Mouse (Mus musculus): ENCODE results near the gene Trpm4.

Gene Trpm4

DNA sequence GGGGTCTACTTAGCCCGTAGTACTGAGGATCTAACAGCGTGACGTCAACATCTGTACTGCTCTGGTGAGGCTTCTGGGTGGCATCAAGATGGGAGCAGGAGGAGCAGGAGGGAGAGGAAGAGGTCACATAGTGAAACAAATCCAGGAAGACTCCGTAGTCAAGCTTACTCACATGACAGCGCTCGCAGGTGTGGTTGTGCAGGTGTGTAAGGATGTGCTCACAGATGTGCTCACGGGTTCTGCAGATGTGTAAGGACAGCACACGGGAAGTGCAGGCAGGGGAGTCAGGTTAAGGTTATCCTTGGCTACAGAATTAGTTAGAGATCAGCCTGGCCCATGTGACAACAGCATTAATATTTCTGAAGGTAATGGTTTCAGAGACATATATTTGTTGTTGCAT is 79.8 kb downstream of the Trpm4 start:
- no peak for DNase-seq (ENCODE audit: low spot score)
